Mouse (Mus musculus) ES-E14 (cell line): ENCODE results near the gene Gm20605.

Experiments
- CHD2 ChIP-seq: IDR thresholded peaks from 2 replicates; pipeline ENCODE4 v1.6.1; 2014; ENCODE audit warnings: mild to moderate bottlenecking, low read depth, low read length, inconsistent platforms
- ZC3H11A ChIP-seq: IDR thresholded peaks from 2 replicates; pipeline ENCODE4 v1.6.1; 2012; ENCODE audit warnings: low read depth, mild to moderate bottlenecking, inconsistent platforms, low read length, borderline replicate concordance
- ZNF384 ChIP-seq: IDR thresholded peaks from 2 replicates; pipeline ENCODE4 v1.6.1; 2012; ENCODE audit warnings: low read depth, low read length, inconsistent platforms

DNA sequence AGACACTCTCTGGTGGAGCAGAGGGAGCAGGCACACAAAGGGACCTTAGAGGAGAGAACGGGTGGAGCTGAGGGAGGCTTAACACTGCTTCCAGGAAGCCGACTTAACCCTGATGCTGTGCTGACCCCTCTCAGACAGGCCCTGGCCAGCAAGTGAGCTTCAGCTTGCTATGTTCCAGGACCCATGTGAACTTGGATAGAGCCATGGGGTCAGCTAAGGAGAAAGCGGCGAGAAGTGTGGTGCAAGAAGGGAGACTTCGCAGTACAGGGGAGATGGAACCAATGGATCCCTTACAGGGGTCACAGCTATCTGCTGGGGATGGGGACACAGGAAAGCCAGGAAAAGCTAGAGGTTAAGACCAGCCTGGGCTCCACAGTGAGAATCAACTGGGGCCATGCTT is 15.9 kb upstream of the Gm20605 start:
- no peak for TF ChIP-seq ZC3H11A
- TF ChIP-seq CHD2 = no peak
- TF ChIP-seq ZNF384 = no peak
